Mouse (Mus musculus) ES-E14 (cell line): Measurements from ENCODE around the gene Lgals2. TPM values are rescaled to one million over a fixed set of nuclear protein-coding genes. Genes with fewer than 3 reads are reported as not detected.
A peak's percentile ranks its signal among the peaks of the same experiment; 100 is the strongest.

Experiments
- DNase-seq: peaks from one replicate; pipeline ENCODE4 v3.0.0-alpha.2; 2013; ENCODE audit warnings: low read depth, low spot score
- H3K27ac ChIP-seq: 2 replicates; pipeline ENCODE4 v1.5.1; 2012; ENCODE audit warnings: low read depth, mild to moderate bottlenecking, low read length, moderate library complexity, mixed read lengths; ENCODE audit not compliant: poor library complexity, insufficient read depth, severe bottlenecking
- H3K36me3 ChIP-seq: 2 replicates; pipeline ENCODE4 v1.6.1; 2012; ENCODE audit warnings: mild to moderate bottlenecking, low read length, moderate library complexity, mixed read lengths; ENCODE audit not compliant: control insufficient read depth, poor library complexity, insufficient read depth, severe bottlenecking
- H3K4me1 ChIP-seq, 2 experiments: fragments of 150-350 bp in 1 of 2; sonication (generic) in 1 of 2; 2 replicates each; pipeline ENCODE4 v1.6.1; 2012; ENCODE audit warnings: low read length in 2 of 2, mild to moderate bottlenecking in 1 of 2, mixed read lengths in 1 of 2; ENCODE audit not compliant: control insufficient read depth in 2 of 2, insufficient read depth in 2 of 2, poor library complexity in 1 of 2
- H3K4me3 ChIP-seq, 2 experiments: fragments of 150-350 bp in 1 of 2; sonication (generic) in 1 of 2; 2 replicates each; pipeline ENCODE4 v1.5.1; 2012; ENCODE audit warnings: low read length in 2 of 2, low read depth in 1 of 2, mild to moderate bottlenecking in 1 of 2, mixed read lengths in 1 of 2; ENCODE audit not compliant: insufficient read depth in 1 of 2, poor library complexity in 1 of 2, severe bottlenecking in 1 of 2
- H3K9ac ChIP-seq: 2 replicates; pipeline ENCODE4 v1.6.1; 2012; ENCODE audit warnings: low read depth, mild to moderate bottlenecking, low read length, mixed read lengths; ENCODE audit not compliant: poor library complexity, insufficient read depth, severe bottlenecking
- H3K9me3 ChIP-seq: fragments of 150-350 bp; sonication (generic); 2 replicates; pipeline ENCODE4 v1.6.1; 2012; ENCODE audit warnings: low read depth, mild to moderate bottlenecking, low read length; ENCODE audit not compliant: control insufficient read depth, insufficient read depth
- CHD2 ChIP-seq: IDR thresholded peaks from 2 replicates; pipeline ENCODE4 v1.6.1; 2014; ENCODE audit warnings: mild to moderate bottlenecking, low read depth, low read length, inconsistent platforms
- HCFC1 ChIP-seq: IDR thresholded peaks from 2 replicates; pipeline ENCODE4 v1.6.1; 2012; ENCODE audit warnings: low read length, inconsistent platforms, borderline replicate concordance; ENCODE audit not compliant: insufficient read depth
- MAFK ChIP-seq: IDR thresholded peaks from 2 replicates; pipeline ENCODE4 v1.6.1; 2014; ENCODE audit warnings: mild to moderate bottlenecking, low read depth, low read length, inconsistent platforms; ENCODE audit not compliant: insufficient read depth
- ZC3H11A ChIP-seq: IDR thresholded peaks from 2 replicates; pipeline ENCODE4 v1.6.1; 2012; ENCODE audit warnings: low read depth, mild to moderate bottlenecking, inconsistent platforms, low read length, borderline replicate concordance
- ZNF384 ChIP-seq: IDR thresholded peaks from 2 replicates; pipeline ENCODE4 v1.6.1; 2012; ENCODE audit warnings: low read depth, low read length, inconsistent platforms
- in situ Hi-C, 2 experiments: fragments of 600-800 bp; cut with MboI; formaldehyde crosslinking; loops; one replicate each; pipeline ENCODE4 v1.15.1; 2025; ENCODE audit warnings: low sequenced_read_pairs in 2 of 2, inconsistent platforms in 1 of 2; ENCODE audit not compliant: unreplicated experiment in 2 of 2
- total RNA-seq: library from RNA; depleted of rRNA; stranded (reverse); fragments of 300-350 nt; gene quantifications from 2 replicates; pipeline ENCODE4 v1.2.3, GENCODE M21; 2012

The Lgals2 gene
- total RNA-seq, 1 experiment, result 4.2 TPM

DNA sequence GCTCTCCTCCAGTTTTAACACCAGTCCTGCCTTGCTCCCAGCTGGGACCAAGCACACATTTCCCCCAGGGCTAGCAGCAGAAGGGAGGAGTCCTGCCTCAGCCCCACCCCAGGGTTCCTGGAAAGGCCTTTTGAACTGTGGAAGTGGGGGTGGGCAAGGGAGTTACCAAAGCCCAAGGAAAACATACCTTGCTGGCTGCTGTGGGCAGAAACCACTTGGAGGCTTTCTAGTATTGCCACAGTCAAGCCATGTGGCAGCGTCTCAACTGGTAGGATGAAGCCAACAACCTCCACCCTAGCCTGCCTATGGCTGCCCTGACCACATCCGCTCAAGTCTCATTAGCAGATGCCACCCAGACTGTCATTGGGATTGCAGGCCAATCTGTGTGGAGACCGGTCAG is 40.8 kb upstream of the Lgals2 start:
- peak overlapping the region; percentile 50; the same call in 1 of the 2 replicates for H3K27ac ChIP-seq
- H3K9me3 ChIP-seq, result no peaks in the 10 kb centered on the region
- no peak for DNase-seq
- TF ChIP-seq MAFK (no peak), ZC3H11A (no peak), CHD2 (no peak), ZNF384 (no peak), HCFC1 (no peak)
- peak overlapping the region; percentile 20; the same call in 1 of the 2 replicates for H3K9ac ChIP-seq
- H3K4me1 ChIP-seq, result peaks cover 13 to 38% of the 10 kb centered on the region in 2 experiments
- no peak overlapping the region for H3K4me3 ChIP-seq
- peaks cover 26% of the 10 kb centered on the region for H3K36me3 ChIP-seq
- in situ Hi-C loops, result no loop called here

DNA sequence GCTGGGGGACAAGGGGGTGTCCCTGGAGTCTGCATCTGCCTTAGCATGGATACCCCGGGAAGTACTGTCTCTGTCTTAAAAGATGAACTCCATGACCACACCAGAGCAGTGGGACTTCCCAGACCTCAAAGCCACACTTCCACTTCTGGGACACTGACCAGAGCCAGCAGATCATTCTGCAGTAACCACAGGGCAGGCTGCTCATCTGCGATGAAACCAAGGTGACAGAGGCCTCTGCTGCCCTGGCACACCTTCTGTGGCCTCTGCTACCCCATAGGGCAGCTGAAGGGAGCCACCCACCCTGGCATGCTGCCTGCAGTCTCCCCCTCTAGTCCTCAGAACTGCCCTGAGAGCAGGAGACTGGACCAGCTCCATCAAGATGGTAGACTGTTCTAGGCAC is 40.4 kb upstream of the Lgals2 start:
- Histone ChIP-seq H3K4me3 (no peak overlapping the region), H3K36me3 (peaks cover 29% of the 10 kb centered on the region), H3K27ac (peak overlapping the region; percentile 45), H3K9ac (no peak overlapping the region), H3K9me3 (no peaks in the 10 kb centered on the region), H3K4me1 (peaks cover 13 to 38% of the 10 kb centered on the region in 2 experiments)
- TF ChIP-seq CHD2 (no peak), MAFK (no peak), ZNF384 (no peak), HCFC1 (no peak), ZC3H11A (no peak)
- in situ Hi-C loops, result no loop called here
- no peak for DNase-seq

DNA sequence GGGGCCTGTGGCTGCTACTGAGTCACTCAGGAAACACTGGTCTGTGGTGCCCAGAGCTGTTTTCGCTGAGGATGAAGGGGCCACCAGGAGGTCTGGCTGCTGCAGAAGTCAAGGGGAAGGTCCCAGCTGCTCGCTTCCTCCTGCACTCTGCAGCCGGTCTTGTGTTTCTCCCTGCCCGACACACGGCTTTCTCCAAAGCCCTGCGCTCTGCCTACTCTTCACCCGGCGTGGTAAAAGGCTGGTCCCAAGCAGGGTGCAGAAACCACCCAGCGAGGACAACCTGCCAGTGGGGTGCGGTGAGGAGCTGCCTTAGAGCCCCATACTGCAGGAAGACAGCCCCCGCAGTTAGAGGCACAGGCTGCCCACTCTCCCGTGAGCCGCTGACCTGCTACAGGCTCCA is 39.4 kb upstream of the Lgals2 start:
- Histone ChIP-seq H3K4me1 (peaks cover 13 to 36% of the 10 kb centered on the region in 2 experiments), H3K4me3 (no peak overlapping the region)
- in situ Hi-C loops, result no loop called here

DNA sequence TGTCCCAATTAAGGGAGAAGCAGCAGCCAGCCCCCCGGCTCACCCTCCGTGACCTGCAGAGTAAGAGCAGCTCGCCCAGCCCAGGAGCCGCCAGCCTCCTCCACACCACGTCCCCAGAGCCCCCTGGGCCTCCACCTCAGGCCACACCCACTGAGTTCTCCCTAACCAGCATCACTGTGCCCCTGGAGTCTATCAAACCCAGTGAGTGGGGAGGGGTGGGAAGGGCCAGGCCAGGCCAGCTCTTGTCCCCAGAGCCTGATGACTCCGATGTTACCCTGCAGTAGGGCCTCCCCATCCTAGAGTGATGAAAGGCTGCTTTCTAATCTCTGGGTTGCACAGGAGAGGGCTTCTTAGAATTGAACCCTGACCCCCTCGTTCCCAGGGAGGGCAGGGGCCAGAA is 37.1 kb upstream of the Lgals2 start:
- H3K4me3 ChIP-seq, result no peak overlapping the region
- DNase-seq, result no peak
- peaks cover 10 to 35% of the 10 kb centered on the region in 2 experiments for H3K4me1 ChIP-seq
- TF ChIP-seq ZC3H11A (no peak), HCFC1 (no peak), MAFK (no peak), CHD2 (no peak), ZNF384 (no peak)
- no peak overlapping the region for H3K9ac ChIP-seq
- in situ Hi-C loops, result no loop called here
- H3K36me3 ChIP-seq, result peaks cover 47% of the 10 kb centered on the region
- H3K27ac ChIP-seq, result no peak overlapping the region
- no peaks in the 10 kb centered on the region for H3K9me3 ChIP-seq

More for the DNA sequence above, 39.4 kb upstream of the Lgals2 start:
- no peak for DNase-seq
- no peak overlapping the region for H3K27ac ChIP-seq
- peaks cover 34% of the 10 kb centered on the region for H3K36me3 ChIP-seq
- no peaks in the 10 kb centered on the region for H3K9me3 ChIP-seq
- no peak for TF ChIP-seq CHD2
- TF ChIP-seq MAFK, result no peak
- TF ChIP-seq ZC3H11A, result no peak
- TF ChIP-seq ZNF384, result no peak
- no peak for TF ChIP-seq HCFC1
- peak overlapping the region; percentile 11; the same call in 1 of the 2 replicates for H3K9ac ChIP-seq
